Mouse (Mus musculus): ENCODE data around the gene Fosl1. TPM values are rescaled to one million over a fixed set of nuclear protein-coding genes. Genes with fewer than 3 reads are reported as not detected.
A peak's percentile ranks its signal among the peaks of the same experiment; 100 is the strongest.

The Fosl1 gene
- polyA plus RNA-seq, 1 experiment, result 15.4 TPM

DNA sequence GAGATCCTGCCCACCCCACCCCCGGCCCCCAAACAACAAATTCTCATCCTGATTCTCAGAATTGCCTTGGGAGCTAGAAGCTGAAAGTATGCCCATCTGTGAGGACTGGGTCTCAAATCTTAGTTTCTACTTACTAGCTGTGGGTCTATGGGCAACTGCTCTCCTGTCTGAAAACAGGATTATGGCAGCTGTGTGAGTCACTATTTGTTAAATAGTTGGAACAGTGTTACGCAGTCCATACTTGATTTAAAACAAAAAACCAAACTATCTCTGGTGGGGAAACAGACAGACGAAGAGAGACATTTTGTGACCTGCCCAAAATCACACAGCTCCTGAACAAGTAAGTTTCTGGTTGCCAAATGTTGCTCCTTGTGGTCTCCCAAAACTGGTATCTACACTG, 2.3 kb downstream of the Fosl1 start:
- peak overlapping the region; percentile 86 for H3K4me2 ChIP-seq (ENCODE audit: low read depth)
- H3K36me3 ChIP-seq (ENCODE audit: control insufficient read depth, insufficient read depth), result peaks cover 6% of the 10 kb centered on the region
- peaks cover 63% of the 10 kb centered on the region for H3K79me2 ChIP-seq (ENCODE audit: control insufficient read depth, insufficient read depth)
- TF ChIP-seq USF1 (IDR thresholded peaks at IDR 0.05; ENCODE audit: low read depth) (no peak), REST (IDR thresholded peaks at IDR 0.05; ENCODE audit: insufficient read depth, insufficient read length) (no peak), POLR2AphosphoS2 (IDR thresholded peaks at IDR 0.05; ENCODE audit: insufficient read length, low read depth) (no peak), MAX (IDR thresholded peaks at IDR 0.05; ENCODE audit: low read depth) (no peak), E2F4 (IDR thresholded peaks at IDR 0.05; ENCODE audit: insufficient read depth) (no peak), MYOG (IDR thresholded peaks at IDR 0.05; ENCODE audit: control insufficient read depth in 1 of 3, insufficient read depth in 1 of 3, insufficient read length in 2 of 3, low read depth in 2 of 3) (no peak), SRF (IDR thresholded peaks at IDR 0.05; ENCODE audit: control insufficient read depth, insufficient read length, low read depth) (no peak), CEBPB (IDR thresholded peaks at IDR 0.05; ENCODE audit: insufficient read depth, poor library complexity, severe bottlenecking) (no peak), POLR2A (IDR thresholded peaks at IDR 0.05; ENCODE audit: insufficient read length, low read depth) (no peak)
- no peak overlapping the region for H3ac ChIP-seq (ENCODE audit: control insufficient read depth, insufficient read length)
- no peaks in the 10 kb centered on the region for H3K27me3 ChIP-seq (ENCODE audit: control insufficient read depth, insufficient read depth, insufficient read length)
- H3K4me3 ChIP-seq, result peak overlapping the region; percentile 89

DNA sequence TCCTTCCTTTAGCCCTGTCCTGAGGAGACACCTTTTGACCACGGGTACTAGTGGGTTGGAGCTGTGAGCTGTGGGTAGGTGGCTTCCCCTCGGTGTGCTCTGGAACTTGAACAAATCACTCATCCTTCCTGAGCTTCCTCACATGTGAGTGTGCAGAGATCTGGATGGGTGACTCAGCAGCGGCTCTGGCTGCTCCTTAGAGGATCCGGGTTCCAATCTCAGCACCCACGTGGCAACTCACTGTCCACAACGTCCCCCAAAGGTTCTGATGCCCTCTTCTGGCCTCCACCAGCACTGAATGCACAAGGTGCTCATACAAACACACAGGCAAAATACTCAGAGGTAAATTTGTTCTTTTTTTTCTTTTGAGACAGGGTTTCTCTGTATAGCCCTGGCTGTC, 4.4 kb downstream of the Fosl1 start:
- Histone ChIP-seq H3K4me3 (no peak overlapping the region), H3K36me3 (ENCODE audit: control insufficient read depth, insufficient read depth) (peaks cover 6% of the 10 kb centered on the region), H3K4me2 (ENCODE audit: low read depth) (no peak overlapping the region), H3K27me3 (ENCODE audit: control insufficient read depth, insufficient read depth, insufficient read length) (no peaks in the 10 kb centered on the region), H3ac (ENCODE audit: control insufficient read depth, insufficient read length) (no peak overlapping the region), H3K79me2 (ENCODE audit: control insufficient read depth, insufficient read depth) (peaks cover 83% of the 10 kb centered on the region)
- TF ChIP-seq MYOD1 (IDR thresholded peaks at IDR 0.05; ENCODE audit: control insufficient read depth in 1 of 3, insufficient read length in 2 of 3, low read depth in 2 of 3) (no peak), SRF (IDR thresholded peaks at IDR 0.05; ENCODE audit: control insufficient read depth, insufficient read length, low read depth) (no peak), CEBPB (IDR thresholded peaks at IDR 0.05; ENCODE audit: insufficient read depth, poor library complexity, severe bottlenecking) (no peak), USF1 (IDR thresholded peaks at IDR 0.05; ENCODE audit: low read depth) (no peak), POLR2A (IDR thresholded peaks at IDR 0.05; ENCODE audit: insufficient read length, low read depth) (no peak), TCF12 (IDR thresholded peaks at IDR 0.05; ENCODE audit: insufficient read depth, poor library complexity, severe bottlenecking) (no peak), POLR2AphosphoS2 (IDR thresholded peaks at IDR 0.05; ENCODE audit: insufficient read length, low read depth) (no peak), E2F4 (IDR thresholded peaks at IDR 0.05; ENCODE audit: insufficient read depth) (no peak), REST (IDR thresholded peaks at IDR 0.05; ENCODE audit: insufficient read depth, insufficient read length) (no peak), MYOG (IDR thresholded peaks at IDR 0.05; ENCODE audit: control insufficient read depth in 1 of 3, insufficient read depth in 1 of 3, insufficient read length in 2 of 3, low read depth in 2 of 3) (no peak), MAX (IDR thresholded peaks at IDR 0.05; ENCODE audit: low read depth) (no peak), TCF3 (IDR thresholded peaks at IDR 0.05; ENCODE audit: insufficient read length, low read depth) (no peak)

GRCm38 (mm10) chr19:5455037-5455436, 7.7 kb downstream of the Fosl1 start:
- TF ChIP-seq POLR2A (IDR thresholded peaks at IDR 0.05; ENCODE audit: insufficient read length, low read depth) (peak; percentile 4), MYOD1 (IDR thresholded peaks at IDR 0.05; ENCODE audit: control insufficient read depth in 1 of 3, insufficient read length in 2 of 3, low read depth in 2 of 3) (no peak), TCF12 (IDR thresholded peaks at IDR 0.05; ENCODE audit: insufficient read depth, poor library complexity, severe bottlenecking) (no peak), MYOG (IDR thresholded peaks at IDR 0.05; ENCODE audit: control insufficient read depth in 1 of 3, insufficient read depth in 1 of 3, insufficient read length in 2 of 3, low read depth in 2 of 3) (no peak)
- H3K79me2 ChIP-seq (ENCODE audit: control insufficient read depth, insufficient read depth), result peaks cover 61% of the 10 kb centered on the region
- peak overlapping the region; percentile 93 for H3K4me2 ChIP-seq (ENCODE audit: low read depth)
- no peak overlapping the region for H3ac ChIP-seq (ENCODE audit: control insufficient read depth, insufficient read length)
- H3K27me3 ChIP-seq (ENCODE audit: control insufficient read depth, insufficient read depth, insufficient read length), result no peaks in the 10 kb centered on the region
- H3K4me3 ChIP-seq, result no peak overlapping the region
- H3K36me3 ChIP-seq (ENCODE audit: control insufficient read depth, insufficient read depth), result peaks cover 6% of the 10 kb centered on the region

- peaks cover 6% of the 10 kb centered on the region for H3K36me3 ChIP-seq (ENCODE audit: control insufficient read depth, insufficient read depth)
These were observed 8.2 kb downstream of the Fosl1 start for GRCm38 (mm10) chr19:5455568-5455967.

More at GRCm38 (mm10) chr19:5455568-5455967, 8.2 kb downstream of the Fosl1 start:
- H3K4me2 ChIP-seq (ENCODE audit: low read depth), result peak overlapping the region; percentile 93
- TF ChIP-seq POLR2AphosphoS2 (IDR thresholded peaks at IDR 0.05; ENCODE audit: insufficient read length, low read depth) (no peak), TCF12 (IDR thresholded peaks at IDR 0.05; ENCODE audit: insufficient read depth, poor library complexity, severe bottlenecking) (no peak), SRF (IDR thresholded peaks at IDR 0.05; ENCODE audit: control insufficient read depth, insufficient read length, low read depth) (no peak), TCF3 (IDR thresholded peaks at IDR 0.05; ENCODE audit: insufficient read length, low read depth) (no peak), REST (IDR thresholded peaks at IDR 0.05; ENCODE audit: insufficient read depth, insufficient read length) (no peak), USF1 (IDR thresholded peaks at IDR 0.05; ENCODE audit: low read depth) (no peak), CEBPB (IDR thresholded peaks at IDR 0.05; ENCODE audit: insufficient read depth, poor library complexity, severe bottlenecking) (no peak), MYOG (IDR thresholded peaks at IDR 0.05; ENCODE audit: control insufficient read depth in 1 of 3, insufficient read depth in 1 of 3, insufficient read length in 2 of 3, low read depth in 2 of 3) (no peak), POLR2A (IDR thresholded peaks at IDR 0.05; ENCODE audit: insufficient read length, low read depth) (no peak), MYOD1 (IDR thresholded peaks at IDR 0.05; ENCODE audit: control insufficient read depth in 1 of 3, insufficient read length in 2 of 3, low read depth in 2 of 3) (no peak), MAX (IDR thresholded peaks at IDR 0.05; ENCODE audit: low read depth) (no peak), E2F4 (IDR thresholded peaks at IDR 0.05; ENCODE audit: insufficient read depth) (no peak)
- peak overlapping the region; percentile 48 for H3K4me3 ChIP-seq
- no peak overlapping the region for H3ac ChIP-seq (ENCODE audit: control insufficient read depth, insufficient read length)
- H3K27me3 ChIP-seq (ENCODE audit: control insufficient read depth, insufficient read depth, insufficient read length), result no peaks in the 10 kb centered on the region
- H3K79me2 ChIP-seq (ENCODE audit: control insufficient read depth, insufficient read depth), result peaks cover 57% of the 10 kb centered on the region

Measured in myocyte (in vitro differentiated cells).